Mouse (Mus musculus): ENCODE measurements around the gene Abcd3. TPM values are rescaled to one million over a fixed set of nuclear protein-coding genes. Genes with fewer than 3 reads are reported as not detected.

Gene Abcd3
- polyA plus RNA-seq (2015; fragmentation: Nextera tagmentation; extraction: Ambion mirVana): 90.5 and 95.6 TPM in 2 replicates

DNA sequence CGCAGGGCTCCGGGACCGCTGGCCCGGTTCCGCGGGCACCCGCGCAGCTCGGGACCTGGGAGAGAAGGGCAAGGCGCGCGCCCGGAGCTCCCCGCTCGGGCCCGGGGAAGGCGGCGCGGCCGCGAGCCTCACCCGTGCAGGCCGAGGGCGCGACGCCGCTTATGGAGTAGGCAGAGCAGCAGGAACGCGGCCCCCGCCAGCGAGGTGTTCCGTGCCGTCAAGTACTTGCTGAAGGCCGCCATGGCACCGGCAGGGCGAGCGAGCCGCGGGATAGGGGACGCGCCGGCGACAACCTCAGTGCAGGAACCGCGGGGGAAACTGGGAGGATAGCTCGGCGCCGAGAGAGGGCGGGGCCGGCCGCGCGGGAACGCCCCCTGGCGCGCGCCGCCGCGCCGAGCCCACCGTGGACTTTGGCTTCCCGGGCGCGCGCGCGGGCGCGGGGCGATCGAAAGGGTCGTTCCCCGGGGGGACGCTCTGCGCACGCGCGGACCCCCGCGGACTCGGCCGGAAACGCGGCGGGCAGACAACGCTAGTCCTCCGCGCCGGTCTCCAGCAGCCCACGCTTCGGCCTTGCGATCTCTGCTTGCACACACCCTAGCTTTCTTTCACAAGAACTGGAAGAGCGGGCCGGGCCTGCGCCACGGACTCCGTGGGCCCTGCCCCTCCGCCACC, at the start of gene Abcd3:
Gene Abcd3, minus strand, starts transcription at position 426 of the 672 bp plus-strand sequence.
- H3K36me3 ChIP-seq (ENCODE audit: control insufficient read depth, insufficient read depth, low read length): no peaks in the 10 kb centered on the region
- H3K4me2 ChIP-seq (ENCODE audit: low read depth, low read length): peak within 1 kb of the TSS; percentile 70
- no peaks in the 10 kb centered on the region for H3K9me3 ChIP-seq (replicated peaks; ENCODE audit: control insufficient read depth, low read length)
- H3K4me1 ChIP-seq (ENCODE audit: control insufficient read depth, insufficient read depth, low read length): peaks cover 15% of the 10 kb centered on the region
- H3K27me3 ChIP-seq (ENCODE audit: control insufficient read depth, insufficient read depth, low read length): no peaks in the 10 kb centered on the region
- H3K27ac ChIP-seq (ENCODE audit: low read length): peak within 1 kb of the TSS; percentile 99
- peak within 1 kb of the TSS; percentile 92 for H3K4me3 ChIP-seq (replicated peaks; ENCODE audit: low read length)
- WGBS: under 1% methylated on average over 99 of the region's 99 CpGs
- peak; percentile 93 for ATAC-seq (ENCODE audit: insufficient read depth, low FRiP score)
- peak within 1 kb of the TSS; percentile 97 for H3K9ac ChIP-seq (ENCODE audit: low read length)

DNA sequence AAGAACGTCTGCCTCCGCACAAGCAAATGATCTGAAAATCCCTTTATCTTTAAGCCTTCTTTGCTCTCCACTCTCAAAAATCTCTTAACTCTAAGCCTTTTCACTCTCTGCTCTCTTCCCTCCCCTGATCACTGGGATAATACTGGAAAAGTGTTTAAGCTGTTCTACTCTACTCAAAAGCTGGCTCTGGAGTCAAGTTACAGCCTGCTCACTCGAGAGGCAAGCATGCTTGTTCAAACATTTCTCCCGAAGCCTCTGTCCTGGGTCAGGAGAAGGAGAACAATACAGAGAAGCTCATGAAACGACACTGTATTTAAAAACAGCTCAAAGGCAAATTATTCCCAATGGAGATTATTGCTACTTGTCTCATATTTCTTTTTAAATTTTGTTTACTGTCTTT, 44.0 kb upstream of the Abcd3 start:
- peak overlapping the region; percentile 24; the same call in 1 of the 2 replicates for H3K4me2 ChIP-seq (ENCODE audit: low read depth, low read length)
- no peaks in the 10 kb centered on the region for H3K9me3 ChIP-seq (replicated peaks; ENCODE audit: control insufficient read depth, low read length)
- no peaks in the 10 kb centered on the region for H3K36me3 ChIP-seq (ENCODE audit: control insufficient read depth, insufficient read depth, low read length)
- no peaks in the 10 kb centered on the region for H3K27me3 ChIP-seq (ENCODE audit: control insufficient read depth, insufficient read depth, low read length)
- no peak overlapping the region for H3K4me3 ChIP-seq (replicated peaks; ENCODE audit: low read length)
- 0 out of 2 replicates have a peak overlapping the region, but pooled peaks have one; percentile 39 for H3K9ac ChIP-seq (ENCODE audit: low read length)
- peak overlapping the region; percentile 87 for H3K27ac ChIP-seq (ENCODE audit: low read length)
- ATAC-seq (ENCODE audit: insufficient read depth, low FRiP score): peak; percentile 44; the same call in 1 of the 2 replicates
- H3K4me1 ChIP-seq (ENCODE audit: control insufficient read depth, insufficient read depth, low read length): peaks cover 14% of the 10 kb centered on the region
- 17% methylated on average over 5 of the region's 5 CpGs for WGBS

DNA sequence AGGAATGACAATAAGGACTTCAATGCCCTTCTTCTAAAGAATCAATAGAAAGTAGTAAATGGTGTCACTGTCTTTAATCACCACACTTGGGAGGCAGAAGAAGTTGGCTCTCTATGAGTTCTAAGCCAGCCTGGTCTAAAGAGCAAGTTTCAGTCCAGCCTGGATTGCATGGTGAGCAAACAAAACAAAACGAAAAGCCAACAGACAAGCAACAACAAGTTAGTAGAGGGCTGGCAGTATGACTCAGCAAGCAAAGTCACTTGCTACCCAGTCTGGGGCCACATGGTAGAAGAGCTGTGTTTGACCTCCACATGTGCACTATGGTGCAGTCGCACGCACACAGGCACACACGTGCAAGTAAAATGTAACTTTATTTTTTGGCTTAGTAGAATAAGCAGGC, 41.0 kb upstream of the Abcd3 start:
- Histone ChIP-seq H3K27ac (ENCODE audit: low read length) (no peak overlapping the region), H3K36me3 (ENCODE audit: control insufficient read depth, insufficient read depth, low read length) (no peaks in the 10 kb centered on the region), H3K4me2 (ENCODE audit: low read depth, low read length) (no peak overlapping the region), H3K4me3 (replicated peaks; ENCODE audit: low read length) (no peak overlapping the region), H3K27me3 (ENCODE audit: control insufficient read depth, insufficient read depth, low read length) (no peaks in the 10 kb centered on the region), H3K4me1 (ENCODE audit: control insufficient read depth, insufficient read depth, low read length) (peaks cover 23% of the 10 kb centered on the region), H3K9me3 (replicated peaks; ENCODE audit: control insufficient read depth, low read length) (no peaks in the 10 kb centered on the region), H3K9ac (ENCODE audit: low read length) (no peak overlapping the region)
- WGBS: 89% methylated on average over 4 of the region's 4 CpGs
- ATAC-seq (ENCODE audit: insufficient read depth, low FRiP score): no peak

DNA sequence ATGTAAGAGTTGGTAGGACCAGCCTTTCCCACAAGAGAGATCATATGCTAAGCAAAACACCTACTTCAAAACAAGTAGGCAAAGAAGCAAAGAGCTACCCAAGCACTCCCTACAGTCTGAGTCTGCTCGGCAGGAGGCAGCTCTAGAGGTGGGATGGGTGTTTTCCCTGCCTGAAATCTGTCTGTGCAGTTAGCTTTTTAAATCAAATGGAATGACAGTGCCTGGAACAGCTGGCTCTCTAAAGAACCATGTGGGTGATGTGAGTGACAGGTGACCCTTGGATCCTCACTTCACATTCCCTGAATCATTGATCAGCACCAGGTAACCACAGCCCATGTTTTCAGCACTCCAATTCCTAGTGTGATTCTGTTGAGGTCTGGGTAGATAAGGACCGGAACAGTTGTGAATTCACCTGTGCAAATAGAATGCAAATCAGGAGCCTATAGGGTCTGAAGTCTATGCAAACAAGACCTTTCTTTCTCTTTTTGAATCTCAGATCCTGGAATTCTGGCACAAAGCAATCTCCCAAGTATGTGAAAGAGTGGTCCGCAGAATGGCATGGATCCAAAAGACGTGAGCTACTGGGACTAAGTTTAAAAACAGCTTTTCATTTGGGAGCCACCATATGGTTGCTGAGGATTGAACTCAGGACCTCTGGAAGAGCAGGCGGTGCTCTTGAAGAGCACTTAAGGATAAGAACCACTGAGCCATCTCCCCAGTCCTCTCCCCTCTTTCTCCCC, 38.8 kb upstream of the Abcd3 start:
- Histone ChIP-seq H3K27ac (ENCODE audit: low read length) (peak overlapping the region; percentile 64), H3K4me2 (ENCODE audit: low read depth, low read length) (no peak overlapping the region), H3K4me3 (replicated peaks; ENCODE audit: low read length) (no peak overlapping the region), H3K9me3 (replicated peaks; ENCODE audit: control insufficient read depth, low read length) (no peaks in the 10 kb centered on the region), H3K9ac (ENCODE audit: low read length) (0 out of 2 replicates have a peak overlapping the region, but pooled peaks have one; percentile 11), H3K36me3 (ENCODE audit: control insufficient read depth, insufficient read depth, low read length) (no peaks in the 10 kb centered on the region), H3K27me3 (ENCODE audit: control insufficient read depth, insufficient read depth, low read length) (no peaks in the 10 kb centered on the region), H3K4me1 (ENCODE audit: control insufficient read depth, insufficient read depth, low read length) (peaks cover 21% of the 10 kb centered on the region)
- 31% methylated on average over 5 of the region's 5 CpGs for WGBS
- ATAC-seq (ENCODE audit: insufficient read depth, low FRiP score): peak; percentile 63; the same call in 1 of the 2 replicates

DNA sequence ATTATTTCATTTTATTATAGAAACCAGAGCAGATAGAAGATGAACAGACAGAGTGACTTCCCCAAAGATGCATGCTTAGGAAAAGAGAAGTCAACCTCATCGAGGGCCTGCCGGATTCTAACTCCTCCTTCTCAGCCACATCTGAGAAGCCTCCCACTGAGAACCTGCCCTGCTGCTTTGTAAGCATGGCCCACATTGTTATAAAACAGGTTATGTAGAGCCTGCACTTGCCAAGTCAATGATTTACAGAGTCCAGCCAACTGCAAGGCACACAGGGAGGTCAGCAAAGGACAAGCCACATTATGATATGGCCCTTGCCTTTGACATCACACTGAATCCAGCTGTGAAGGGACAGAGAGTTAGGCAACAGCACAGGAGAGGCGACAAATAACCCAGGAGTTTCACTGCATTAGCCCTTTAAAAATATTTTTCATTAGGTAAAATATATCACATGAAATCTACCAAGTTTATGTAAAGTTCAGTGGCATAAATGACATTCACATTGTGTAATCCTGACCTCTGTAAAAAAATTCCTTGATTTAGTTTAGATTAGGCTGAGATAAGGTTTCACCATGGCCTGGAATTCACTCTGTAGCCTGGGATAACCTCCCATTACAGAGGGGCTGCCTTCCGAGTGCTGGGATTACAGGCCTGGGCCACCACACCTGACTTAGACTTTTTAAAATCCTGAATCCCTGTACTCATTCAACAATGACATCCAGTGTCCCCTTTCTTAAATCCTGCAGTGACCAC, 37.1 kb upstream of the Abcd3 start:
- Histone ChIP-seq H3K27ac (ENCODE audit: low read length) (peak overlapping the region; percentile 50), H3K4me2 (ENCODE audit: low read depth, low read length) (no peak overlapping the region), H3K9me3 (replicated peaks; ENCODE audit: control insufficient read depth, low read length) (no peaks in the 10 kb centered on the region), H3K4me1 (ENCODE audit: control insufficient read depth, insufficient read depth, low read length) (peaks cover 11% of the 10 kb centered on the region), H3K9ac (ENCODE audit: low read length) (no peak overlapping the region), H3K4me3 (replicated peaks; ENCODE audit: low read length) (no peak overlapping the region), H3K27me3 (ENCODE audit: control insufficient read depth, insufficient read depth, low read length) (no peaks in the 10 kb centered on the region), H3K36me3 (ENCODE audit: control insufficient read depth, insufficient read depth, low read length) (no peaks in the 10 kb centered on the region)
- ATAC-seq (ENCODE audit: insufficient read depth, low FRiP score): peak; percentile 95
- WGBS: 44% methylated on average over 4 of the region's 4 CpGs

DNA sequence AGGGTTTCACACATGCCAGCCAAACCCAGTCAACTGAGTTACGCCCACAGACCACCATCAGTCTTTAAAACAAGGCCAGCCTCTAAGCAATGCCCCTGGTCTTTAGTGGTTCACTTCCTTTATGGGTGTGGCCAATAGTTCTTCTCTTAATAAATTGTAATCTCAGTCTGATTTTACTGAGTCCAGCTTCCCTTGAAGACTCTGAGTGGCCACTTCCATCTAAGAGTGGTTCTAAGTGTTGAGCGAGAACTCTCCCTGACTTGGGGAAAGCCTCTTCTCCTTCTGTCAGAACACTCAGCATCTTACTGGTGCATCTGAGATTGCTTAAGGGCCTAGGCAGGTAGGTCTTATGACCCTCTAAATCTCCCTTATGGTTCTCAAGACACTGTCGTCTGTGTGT, 35.9 kb upstream of the Abcd3 start:
- H3K27ac ChIP-seq (ENCODE audit: low read length): no peak overlapping the region
- no peak overlapping the region for H3K4me3 ChIP-seq (replicated peaks; ENCODE audit: low read length)
- WGBS: 90% methylated on average over 3 of the region's 3 CpGs
- no peak overlapping the region for H3K9ac ChIP-seq (ENCODE audit: low read length)
- no peak for ATAC-seq (ENCODE audit: insufficient read depth, low FRiP score)
- no peaks in the 10 kb centered on the region for H3K36me3 ChIP-seq (ENCODE audit: control insufficient read depth, insufficient read depth, low read length)
- H3K27me3 ChIP-seq (ENCODE audit: control insufficient read depth, insufficient read depth, low read length): no peaks in the 10 kb centered on the region
- peaks cover 11% of the 10 kb centered on the region for H3K4me1 ChIP-seq (ENCODE audit: control insufficient read depth, insufficient read depth, low read length)
- no peaks in the 10 kb centered on the region for H3K9me3 ChIP-seq (replicated peaks; ENCODE audit: control insufficient read depth, low read length)
- H3K4me2 ChIP-seq (ENCODE audit: low read depth, low read length): no peak overlapping the region

DNA sequence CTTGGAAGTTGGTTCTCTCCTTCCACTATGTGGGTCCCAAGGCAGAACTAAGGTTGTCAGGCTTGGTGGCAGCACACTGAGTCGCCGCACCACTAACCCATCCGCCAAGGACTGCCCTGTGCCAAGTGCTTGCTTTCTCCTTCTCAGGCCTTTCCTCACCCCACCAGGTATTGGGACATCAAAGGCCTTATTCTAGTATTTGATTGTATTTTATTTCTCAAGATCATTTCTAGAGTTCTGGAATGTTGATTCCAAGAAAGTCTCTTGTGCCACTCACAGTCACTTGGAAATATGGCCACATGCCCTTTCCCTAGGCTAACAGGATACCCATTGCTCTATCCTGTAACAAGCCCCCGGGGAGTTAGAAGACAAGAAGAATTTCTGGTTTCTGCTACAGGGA, 35.3 kb upstream of the Abcd3 start:
- ATAC-seq (ENCODE audit: insufficient read depth, low FRiP score): no peak
- WGBS: 93% methylated on average over 4 of the region's 4 CpGs
- no peak overlapping the region for H3K27ac ChIP-seq (ENCODE audit: low read length)

DNA sequence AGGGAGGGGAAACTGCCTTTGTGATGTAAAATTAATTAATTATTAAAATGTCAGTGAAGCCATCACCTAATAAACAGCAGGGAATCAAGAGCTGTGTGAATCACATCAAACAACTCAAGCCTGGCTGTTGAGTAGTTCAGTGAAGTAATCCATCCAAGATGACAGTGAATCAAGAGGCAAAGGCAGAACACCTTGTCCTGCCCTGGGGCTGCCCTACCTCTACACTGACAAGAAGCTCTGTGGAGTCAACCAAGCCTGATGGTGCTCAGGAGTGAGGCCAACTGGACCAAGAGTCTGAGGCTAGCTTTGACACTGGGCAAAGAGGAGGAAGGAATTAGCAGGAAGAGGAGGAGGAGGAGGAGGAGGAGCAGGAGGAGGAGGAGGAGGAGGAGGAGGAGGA, 32.2 kb upstream of the Abcd3 start:
- Histone ChIP-seq H3K9me3 (replicated peaks; ENCODE audit: control insufficient read depth, low read length) (no peaks in the 10 kb centered on the region), H3K4me3 (replicated peaks; ENCODE audit: low read length) (no peak overlapping the region), H3K36me3 (ENCODE audit: control insufficient read depth, insufficient read depth, low read length) (no peaks in the 10 kb centered on the region), H3K9ac (ENCODE audit: low read length) (no peak overlapping the region), H3K4me1 (ENCODE audit: control insufficient read depth, insufficient read depth, low read length) (no peaks in the 10 kb centered on the region; the same call in 1 of the 2 replicates), H3K27me3 (ENCODE audit: control insufficient read depth, insufficient read depth, low read length) (no peaks in the 10 kb centered on the region), H3K4me2 (ENCODE audit: low read depth, low read length) (no peak overlapping the region), H3K27ac (ENCODE audit: low read length) (no peak overlapping the region)
- ATAC-seq (ENCODE audit: insufficient read depth, low FRiP score): no peak

More for the DNA sequence above, 35.3 kb upstream of the Abcd3 start:
- H3K4me2 ChIP-seq (ENCODE audit: low read depth, low read length): no peak overlapping the region
- no peaks in the 10 kb centered on the region for H3K36me3 ChIP-seq (ENCODE audit: control insufficient read depth, insufficient read depth, low read length)
- H3K27me3 ChIP-seq (ENCODE audit: control insufficient read depth, insufficient read depth, low read length): no peaks in the 10 kb centered on the region
- H3K4me1 ChIP-seq (ENCODE audit: control insufficient read depth, insufficient read depth, low read length): peaks cover 11% of the 10 kb centered on the region
- H3K4me3 ChIP-seq (replicated peaks; ENCODE audit: low read length): no peak overlapping the region
- no peaks in the 10 kb centered on the region for H3K9me3 ChIP-seq (replicated peaks; ENCODE audit: control insufficient read depth, low read length)
- no peak overlapping the region for H3K9ac ChIP-seq (ENCODE audit: low read length)

DNA sequence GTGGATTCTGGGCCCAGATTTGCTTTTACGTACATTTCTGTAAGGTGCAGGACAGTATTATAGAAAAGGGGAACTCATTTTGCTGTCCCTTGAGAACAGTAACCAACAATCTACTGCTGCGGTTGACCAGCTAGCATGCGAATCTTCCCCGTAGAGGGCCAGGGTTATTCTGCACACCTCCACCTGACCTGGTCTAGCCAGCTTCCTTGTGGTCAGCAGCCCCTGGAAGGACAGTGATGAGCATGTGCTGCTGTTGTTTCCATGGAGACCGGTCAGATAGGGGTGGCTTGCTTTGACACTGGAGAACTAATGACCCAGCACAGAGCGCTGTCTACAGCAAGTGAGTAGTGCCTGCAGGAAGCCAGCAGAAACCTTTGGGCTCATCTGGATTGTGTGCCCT, 29.6 kb upstream of the Abcd3 start:
- ATAC-seq (ENCODE audit: insufficient read depth, low FRiP score): no peak
- Histone ChIP-seq H3K4me1 (ENCODE audit: control insufficient read depth, insufficient read depth, low read length) (no peaks in the 10 kb centered on the region), H3K27ac (ENCODE audit: low read length) (no peak overlapping the region), H3K27me3 (ENCODE audit: control insufficient read depth, insufficient read depth, low read length) (no peaks in the 10 kb centered on the region), H3K9me3 (replicated peaks; ENCODE audit: control insufficient read depth, low read length) (no peaks in the 10 kb centered on the region), H3K4me3 (replicated peaks; ENCODE audit: low read length) (no peak overlapping the region), H3K4me2 (ENCODE audit: low read depth, low read length) (no peak overlapping the region), H3K9ac (ENCODE audit: low read length) (no peak overlapping the region), H3K36me3 (ENCODE audit: control insufficient read depth, insufficient read depth, low read length) (no peaks in the 10 kb centered on the region)
- 85% methylated on average over 6 of the region's 6 CpGs for WGBS
